Mouse (Mus musculus): ENCODE data around the gene Chpf2. TPM values are rescaled to one million over a fixed set of nuclear protein-coding genes. Genes with fewer than 3 reads are reported as not detected.

Gene Chpf2
- polyA plus RNA-seq, 1 experiment from 2014 or later, result 12.4 TPM

DNA sequence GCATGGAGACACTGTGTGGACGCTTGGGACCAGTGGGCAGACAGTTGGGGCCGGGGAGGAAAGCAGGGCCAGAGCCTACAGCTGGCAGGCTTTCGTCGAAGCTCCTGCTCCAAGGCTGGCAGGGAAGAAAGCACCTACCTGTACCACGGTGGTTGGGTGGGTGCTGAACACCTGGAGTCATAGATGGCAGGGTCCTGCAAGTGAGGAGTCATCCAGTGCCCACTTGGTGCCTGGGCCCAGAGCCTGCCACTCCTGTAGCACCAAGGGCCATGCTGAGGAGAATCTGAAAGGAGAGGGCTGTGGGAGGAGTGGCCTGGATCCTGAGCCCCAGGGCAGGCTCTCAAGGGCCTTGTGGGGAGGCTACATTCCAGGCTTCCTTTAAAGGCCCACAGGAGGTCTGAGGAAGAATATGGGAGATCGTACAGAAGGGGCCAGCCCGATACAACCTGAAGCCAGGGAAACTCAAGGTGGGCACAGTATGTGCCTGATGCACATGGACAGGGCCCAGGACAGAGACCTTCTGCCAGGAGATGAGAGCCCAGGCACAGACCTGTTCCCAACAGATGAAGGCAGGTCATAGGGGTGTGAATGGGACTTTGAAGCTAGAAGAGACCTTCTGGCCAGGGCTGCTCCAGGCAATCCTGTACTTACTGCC, 36.0 kb downstream of the Chpf2 start:
- Histone ChIP-seq H3K4me1 (ENCODE audit: control insufficient read depth, insufficient read depth, low read length) (peaks cover 17% of the 10 kb centered on the region), H3K36me3 (ENCODE audit: control insufficient read depth, insufficient read depth, low read length) (no peaks in the 10 kb centered on the region), H3K27me3 (ENCODE audit: control insufficient read depth, insufficient read depth, low read length) (no peaks in the 10 kb centered on the region), H3K9ac (replicated peaks; ENCODE audit: low read length) (0 out of 2 replicates have a peak overlapping the region, but pooled peaks have one; percentile 0), H3K4me3 (replicated peaks; ENCODE audit: low read depth, low read length) (no peak overlapping the region), H3K9me3 (ENCODE audit: control insufficient read depth, low read length) (no peaks in the 10 kb centered on the region), H3K4me2 (ENCODE audit: low read length) (no peak overlapping the region; the same call in 1 of the 2 replicates), H3K27ac (replicated peaks; ENCODE audit: low read depth, low read length) (no peak overlapping the region)
- DNase-seq (no peak), ATAC-seq (ENCODE audit: low FRiP score, low TSS enrichment) (no peak)
- 71% methylated on average over 7 of the region's 7 CpGs for WGBS

DNA sequence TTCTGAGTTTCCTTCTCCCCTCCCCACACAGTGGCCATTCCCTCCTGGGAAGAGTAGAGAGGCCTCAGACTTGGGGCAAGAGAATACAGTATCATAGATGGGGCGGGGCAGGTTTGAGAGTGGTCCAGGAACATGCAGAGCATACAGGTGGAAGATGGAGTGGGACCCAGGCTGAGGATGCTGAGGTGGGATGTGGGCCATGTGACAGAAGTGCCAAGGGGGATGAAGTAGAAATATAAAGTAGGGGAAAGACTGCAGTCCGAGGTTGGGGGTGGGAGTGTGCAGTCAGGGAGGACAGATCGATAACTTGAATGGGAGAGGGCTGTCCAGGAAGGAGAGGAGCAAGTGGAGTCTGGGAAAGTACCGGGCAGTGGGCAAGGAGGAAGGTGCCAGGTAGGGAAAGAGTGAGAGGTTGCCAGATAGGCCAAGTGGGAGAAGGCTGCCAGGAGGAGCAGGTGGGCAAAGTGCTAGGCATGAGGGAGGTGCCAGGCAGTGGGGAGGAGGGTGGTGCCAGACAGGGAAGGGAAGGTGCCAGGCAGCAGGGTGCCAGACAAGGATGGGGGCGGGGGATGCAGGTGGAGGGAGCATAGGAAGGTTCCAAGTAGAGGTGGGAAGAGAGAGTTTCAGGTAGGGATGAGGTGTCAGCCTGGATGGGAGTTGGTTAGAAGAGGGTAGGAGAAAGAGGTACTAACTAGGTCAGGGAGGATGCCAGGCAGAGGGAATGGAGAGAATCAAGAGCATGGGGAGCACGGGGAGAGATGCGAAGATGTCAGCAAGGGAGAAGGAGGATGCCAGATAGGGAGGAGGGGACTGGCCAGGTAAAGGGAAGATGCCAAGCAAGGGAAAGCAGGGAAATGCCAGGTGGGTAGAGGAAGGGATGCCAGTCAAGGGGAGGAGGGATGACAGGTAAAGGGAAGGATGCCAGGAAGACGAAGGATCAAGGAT, 36.8 kb downstream of the Chpf2 start:
- peak overlapping the region; percentile 74 for H3K4me2 ChIP-seq (ENCODE audit: low read length)
- ATAC-seq (ENCODE audit: low FRiP score, low TSS enrichment), result no peak
- peaks cover 17% of the 10 kb centered on the region for H3K4me1 ChIP-seq (ENCODE audit: control insufficient read depth, insufficient read depth, low read length)
- no peaks in the 10 kb centered on the region for H3K9me3 ChIP-seq (ENCODE audit: control insufficient read depth, low read length)
- peak overlapping the region; percentile 96 for H3K9ac ChIP-seq (replicated peaks; ENCODE audit: low read length)
- 43% methylated on average over 8 of the region's 8 CpGs for WGBS
- no peak for DNase-seq
- H3K36me3 ChIP-seq (ENCODE audit: control insufficient read depth, insufficient read depth, low read length), result no peaks in the 10 kb centered on the region
- H3K27ac ChIP-seq (replicated peaks; ENCODE audit: low read depth, low read length), result peak overlapping the region; percentile 32; the same call in 1 of the 2 replicates
- H3K4me3 ChIP-seq (replicated peaks; ENCODE audit: low read depth, low read length), result peak overlapping the region; percentile 62
- no peaks in the 10 kb centered on the region for H3K27me3 ChIP-seq (ENCODE audit: control insufficient read depth, insufficient read depth, low read length)

DNA sequence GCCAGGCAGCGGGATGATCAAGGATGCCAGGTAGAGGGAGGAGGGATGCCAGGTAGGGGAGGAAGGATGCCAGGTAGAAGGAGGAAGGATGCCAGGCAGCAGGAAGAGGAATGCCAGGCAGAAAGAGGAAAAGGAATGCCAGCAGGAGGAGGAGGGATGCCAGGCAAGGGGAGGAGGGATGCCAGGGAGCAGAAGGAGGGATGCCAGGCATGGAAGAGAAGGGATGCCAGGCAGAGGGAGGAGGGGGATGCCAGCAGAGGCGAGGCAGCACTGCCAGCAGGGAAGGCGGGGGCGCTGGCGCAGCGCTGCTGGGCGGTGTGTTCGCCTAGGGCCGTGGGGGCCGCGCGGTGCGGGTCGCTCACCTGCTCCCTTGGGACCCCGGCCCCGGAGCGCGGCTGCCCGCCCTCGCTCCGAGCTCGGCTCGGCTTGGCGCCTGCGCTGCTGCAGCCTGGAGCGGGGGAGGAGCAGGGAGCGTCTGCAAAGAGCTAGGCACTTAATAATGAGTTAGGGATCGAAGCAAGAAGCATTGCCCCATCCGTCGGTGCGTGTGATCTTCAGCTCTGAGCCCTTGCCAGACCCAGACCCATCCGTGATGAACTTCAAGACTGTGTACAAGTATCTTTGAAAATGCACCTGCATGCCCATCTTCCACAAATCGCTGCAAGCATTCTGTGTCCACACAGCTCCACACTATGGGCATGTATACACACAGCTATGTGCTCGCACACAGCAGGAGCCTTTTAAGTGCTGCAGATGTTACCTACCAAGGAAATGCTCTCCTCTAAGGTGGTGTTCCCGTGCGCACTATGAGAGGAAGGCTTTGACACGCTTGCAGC, 37.7 kb downstream of the Chpf2 start, which contains the start of gene Smarcd3:
Gene Smarcd3, minus strand, starts transcription at position 426 of the 836 bp plus-strand sequence.
- H3K4me1 ChIP-seq (ENCODE audit: control insufficient read depth, insufficient read depth, low read length), result peaks cover 17% of the 10 kb centered on the region

DNA sequence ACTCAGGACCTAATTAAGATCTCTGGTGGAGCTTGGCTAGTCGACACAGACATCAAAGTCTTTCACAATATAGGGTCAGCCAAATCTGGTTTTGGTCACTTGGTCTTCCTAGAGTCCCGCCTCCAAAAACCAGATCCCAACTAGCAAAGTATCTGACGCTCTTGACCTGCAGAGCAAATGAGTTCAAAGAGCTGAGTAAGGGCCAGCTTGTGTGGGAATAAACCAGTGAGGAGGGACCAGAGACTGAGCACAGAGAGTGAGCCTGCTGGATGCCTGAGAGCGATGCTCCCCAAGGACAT, 38.2 kb downstream of the Chpf2 start:
- H3K27ac ChIP-seq (replicated peaks; ENCODE audit: low read depth, low read length), result peak overlapping the region; percentile 32; the same call in 1 of the 2 replicates

More for the DNA sequence above, 37.7 kb downstream of the Chpf2 start, which contains the start of gene Smarcd3:
- 2% methylated on average over 37 of the region's 37 CpGs for WGBS
- H3K9ac ChIP-seq (replicated peaks; ENCODE audit: low read length), result peak within 1 kb of the TSS; percentile 96
- ATAC-seq (ENCODE audit: low FRiP score, low TSS enrichment) (peak; percentile 83), DNase-seq (peak; percentile 92)
- H3K27ac ChIP-seq (replicated peaks; ENCODE audit: low read depth, low read length), result peak within 1 kb of the TSS; percentile 32
- no peaks in the 10 kb centered on the region for H3K9me3 ChIP-seq (ENCODE audit: control insufficient read depth, low read length)
- H3K4me3 ChIP-seq (replicated peaks; ENCODE audit: low read depth, low read length), result peak within 1 kb of the TSS; percentile 62
- no peaks in the 10 kb centered on the region for H3K27me3 ChIP-seq (ENCODE audit: control insufficient read depth, insufficient read depth, low read length)
- peak within 1 kb of the TSS; percentile 74 for H3K4me2 ChIP-seq (ENCODE audit: low read length)
- H3K36me3 ChIP-seq (ENCODE audit: control insufficient read depth, insufficient read depth, low read length), result no peaks in the 10 kb centered on the region

DNA sequence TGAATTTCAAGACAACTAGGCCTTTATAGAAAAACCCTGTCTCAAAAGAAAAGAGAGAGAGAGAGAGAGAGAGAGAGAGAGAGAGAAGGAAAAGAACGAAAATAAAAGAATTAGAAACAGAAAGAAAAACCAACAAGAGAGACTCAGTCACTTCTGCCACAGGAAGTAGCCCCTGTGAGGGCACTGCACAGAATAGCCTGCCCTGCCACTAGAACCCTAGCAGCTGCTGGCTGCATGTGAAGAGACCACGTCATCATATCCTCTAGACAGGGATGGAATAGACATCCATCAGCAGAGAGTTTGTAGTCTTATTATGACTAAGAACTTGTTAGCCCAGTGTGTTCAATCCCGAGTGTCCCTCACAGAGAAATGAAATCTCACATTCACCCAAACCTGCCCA, 43.2 kb downstream of the Chpf2 start:
- H3K27ac ChIP-seq (replicated peaks; ENCODE audit: low read depth, low read length), result no peak overlapping the region
- H3K9ac ChIP-seq (replicated peaks; ENCODE audit: low read length), result no peak overlapping the region
- no peaks in the 10 kb centered on the region for H3K36me3 ChIP-seq (ENCODE audit: control insufficient read depth, insufficient read depth, low read length)
- ATAC-seq (ENCODE audit: low FRiP score, low TSS enrichment) (no peak), DNase-seq (no peak)
- no peaks in the 10 kb centered on the region for H3K27me3 ChIP-seq (ENCODE audit: control insufficient read depth, insufficient read depth, low read length)
- WGBS, result 72% methylated on average over 3 of the region's 3 CpGs
- H3K4me2 ChIP-seq (ENCODE audit: low read length), result no peak overlapping the region
- peaks cover 3% of the 10 kb centered on the region; the same call in 1 of the 2 replicates for H3K4me1 ChIP-seq (ENCODE audit: control insufficient read depth, insufficient read depth, low read length)
- H3K4me3 ChIP-seq (replicated peaks; ENCODE audit: low read depth, low read length), result no peak overlapping the region
- H3K9me3 ChIP-seq (ENCODE audit: control insufficient read depth, low read length), result no peaks in the 10 kb centered on the region

More for the DNA sequence above, 38.2 kb downstream of the Chpf2 start:
- Histone ChIP-seq H3K4me2 (ENCODE audit: low read length) (peak overlapping the region; percentile 74), H3K9ac (replicated peaks; ENCODE audit: low read length) (peak overlapping the region; percentile 96), H3K27me3 (ENCODE audit: control insufficient read depth, insufficient read depth, low read length) (no peaks in the 10 kb centered on the region), H3K4me3 (replicated peaks; ENCODE audit: low read depth, low read length) (peak overlapping the region; percentile 62), H3K9me3 (ENCODE audit: control insufficient read depth, low read length) (no peaks in the 10 kb centered on the region), H3K36me3 (ENCODE audit: control insufficient read depth, insufficient read depth, low read length) (no peaks in the 10 kb centered on the region), H3K4me1 (ENCODE audit: control insufficient read depth, insufficient read depth, low read length) (peaks cover 17% of the 10 kb centered on the region)
- WGBS, result 24% methylated on average over 4 of the region's 4 CpGs
- no peak for DNase-seq
- peak; percentile 24; the same call in 1 of the 2 replicates for ATAC-seq (ENCODE audit: low FRiP score, low TSS enrichment)

DNA sequence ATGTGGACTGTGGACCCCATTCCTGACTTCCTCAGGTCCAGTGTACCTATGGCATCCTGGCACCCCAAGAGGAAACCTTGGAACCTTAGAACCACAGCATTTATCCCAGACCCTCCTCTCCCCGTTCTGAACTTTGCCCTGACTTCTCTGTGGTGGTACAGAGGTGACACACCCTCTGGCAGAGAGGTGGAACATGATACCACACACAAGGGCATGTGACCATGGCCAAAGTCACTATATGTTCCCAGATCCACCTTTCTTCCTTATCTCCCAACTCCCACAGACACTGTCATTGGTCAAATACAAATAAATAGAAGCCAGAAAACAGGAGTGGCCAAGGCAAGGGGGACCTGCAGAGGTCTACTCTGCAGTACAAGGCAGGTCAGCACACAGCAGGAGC, 48.6 kb downstream of the Chpf2 start:
- no peaks in the 10 kb centered on the region for H3K27me3 ChIP-seq (ENCODE audit: control insufficient read depth, insufficient read depth, low read length)
- H3K4me1 ChIP-seq (ENCODE audit: control insufficient read depth, insufficient read depth, low read length), result peaks cover 5% of the 10 kb centered on the region; the same call in 1 of the 2 replicates
- H3K4me2 ChIP-seq (ENCODE audit: low read length), result no peak overlapping the region
- no peaks in the 10 kb centered on the region for H3K36me3 ChIP-seq (ENCODE audit: control insufficient read depth, insufficient read depth, low read length)
- no peaks in the 10 kb centered on the region for H3K9me3 ChIP-seq (ENCODE audit: control insufficient read depth, low read length)
- 53% methylated on average over 1 of the region's 1 CpGs for WGBS
- no peak overlapping the region for H3K9ac ChIP-seq (replicated peaks; ENCODE audit: low read length)
- H3K27ac ChIP-seq (replicated peaks; ENCODE audit: low read depth, low read length), result no peak overlapping the region
- no peak overlapping the region for H3K4me3 ChIP-seq (replicated peaks; ENCODE audit: low read depth, low read length)
- ATAC-seq (ENCODE audit: low FRiP score, low TSS enrichment) (no peak), DNase-seq (no peak)

DNA sequence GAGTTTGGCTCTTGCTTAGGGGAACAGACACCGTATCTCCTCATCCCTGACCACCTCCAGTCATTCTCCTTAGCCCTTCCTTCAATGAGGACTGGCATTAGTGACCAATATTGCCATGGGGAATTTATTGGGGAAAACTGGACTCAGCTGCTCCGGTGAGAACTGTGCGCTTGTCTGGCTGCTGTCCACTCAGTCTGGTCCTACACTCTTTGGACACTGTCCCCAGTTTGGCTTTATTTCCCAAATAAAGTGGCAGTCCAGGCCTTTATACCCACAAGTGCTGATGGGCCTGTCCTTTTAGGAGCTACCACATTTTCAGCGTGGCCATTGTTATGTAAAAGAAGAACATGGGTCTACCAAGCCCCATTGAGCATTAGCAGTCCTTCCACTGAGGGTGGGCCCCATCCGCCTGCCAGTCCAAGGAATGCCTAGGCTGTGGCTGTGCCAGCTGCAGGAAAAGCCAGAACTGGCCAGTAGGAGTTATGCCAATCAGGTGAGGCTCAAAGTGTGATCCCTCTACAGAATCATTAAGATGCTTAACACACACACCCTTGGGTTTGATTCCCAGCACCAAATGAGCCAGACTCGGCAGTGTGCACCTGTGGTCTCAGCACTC, 49.1 kb downstream of the Chpf2 start:
- Histone ChIP-seq H3K27me3 (ENCODE audit: control insufficient read depth, insufficient read depth, low read length) (no peaks in the 10 kb centered on the region), H3K4me3 (replicated peaks; ENCODE audit: low read depth, low read length) (no peak overlapping the region), H3K4me1 (ENCODE audit: control insufficient read depth, insufficient read depth, low read length) (peaks cover 5% of the 10 kb centered on the region; the same call in 1 of the 2 replicates), H3K4me2 (ENCODE audit: low read length) (no peak overlapping the region), H3K27ac (replicated peaks; ENCODE audit: low read depth, low read length) (no peak overlapping the region), H3K9ac (replicated peaks; ENCODE audit: low read length) (no peak overlapping the region), H3K36me3 (ENCODE audit: control insufficient read depth, insufficient read depth, low read length) (no peaks in the 10 kb centered on the region), H3K9me3 (ENCODE audit: control insufficient read depth, low read length) (no peaks in the 10 kb centered on the region)
- 48% methylated on average over 6 of the region's 6 CpGs for WGBS
- DNase-seq, result no peak
- no peak for ATAC-seq (ENCODE audit: low FRiP score, low TSS enrichment)

DNA sequence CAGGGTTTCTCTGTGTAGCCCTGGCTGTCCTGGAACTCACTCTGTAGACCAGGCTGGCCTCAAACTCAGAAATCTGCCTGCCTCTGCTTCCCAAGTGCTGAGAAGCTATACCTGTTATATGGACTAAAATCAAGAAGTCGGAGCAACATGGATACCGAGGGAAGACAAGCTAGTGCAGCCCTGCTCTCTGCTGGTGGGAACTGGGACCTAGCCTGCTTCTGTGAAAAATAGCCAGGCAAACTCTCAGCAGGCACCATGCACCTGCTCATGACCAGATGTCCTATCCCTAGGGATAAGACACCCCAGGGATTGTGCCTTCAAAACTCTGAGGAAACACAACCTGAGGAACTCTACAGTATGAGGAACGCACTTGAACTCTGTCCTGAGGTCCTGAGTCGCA, 50.4 kb downstream of the Chpf2 start:
- 75% methylated on average over 4 of the region's 4 CpGs for WGBS
- DNase-seq (peak; percentile 26), ATAC-seq (ENCODE audit: low FRiP score, low TSS enrichment) (no peak)
- Histone ChIP-seq H3K9ac (replicated peaks; ENCODE audit: low read length) (no peak overlapping the region), H3K27ac (replicated peaks; ENCODE audit: low read depth, low read length) (no peak overlapping the region), H3K4me2 (ENCODE audit: low read length) (no peak overlapping the region), H3K36me3 (ENCODE audit: control insufficient read depth, insufficient read depth, low read length) (no peaks in the 10 kb centered on the region), H3K27me3 (ENCODE audit: control insufficient read depth, insufficient read depth, low read length) (no peaks in the 10 kb centered on the region), H3K4me3 (replicated peaks; ENCODE audit: low read depth, low read length) (no peak overlapping the region), H3K4me1 (ENCODE audit: control insufficient read depth, insufficient read depth, low read length) (peaks cover 5% of the 10 kb centered on the region; the same call in 1 of the 2 replicates), H3K9me3 (ENCODE audit: control insufficient read depth, low read length) (no peaks in the 10 kb centered on the region)

Measured in midbrain, embryonic 14.5 days (tissue).